Mouse (Mus musculus) bone marrow, adult 2 months (tissue): ENCODE measurements around the gene Setd2. TPM values are rescaled to one million over a fixed set of nuclear protein-coding genes. Genes with fewer than 3 reads are reported as not detected.
A peak's percentile ranks its signal among the peaks of the same experiment; 100 is the strongest.

ENCODE experiments used
- H3K27ac ChIP-seq: fragments of 200-500 bp; 2 replicates; pipeline ENCODE4 v1.5.1; 2012; ENCODE audit warnings: low read depth, mild to moderate bottlenecking, control low read depth, inconsistent platforms, low read length; ENCODE audit not compliant: control insufficient read depth, poor library complexity, insufficient read depth
- H3K4me1 ChIP-seq: fragments of 200-500 bp; 2 replicates; pipeline ENCODE4 v1.6.1; 2011; ENCODE audit warnings: low read length; ENCODE audit not compliant: control insufficient read depth, insufficient read depth
- H3K4me3 ChIP-seq: fragments of 200-500 bp; replicated peaks from 2 replicates; pipeline ENCODE3; 2011; ENCODE audit warnings: mild to moderate bottlenecking, low read depth, low read length, control low read depth; ENCODE audit not compliant: control insufficient read depth
- CTCF ChIP-seq: fragments of 200-500 bp; IDR thresholded peaks from 2 replicates; pipeline ENCODE4 v1.5.1; 2011; ENCODE audit warnings: low read length, control low read depth; ENCODE audit not compliant: control insufficient read depth, insufficient read depth
- POLR2A ChIP-seq: fragments of 200-500 bp; IDR thresholded peaks from 2 replicates; pipeline ENCODE4 v1.6.1; 2011; ENCODE audit warnings: low read depth, mild to moderate bottlenecking, control low read depth, low read length, borderline replicate concordance; ENCODE audit not compliant: control insufficient read depth
- WGBS: fragments of 180-500 bp; shearing (Covaris S2); methylation state at CpG from one replicate; pipeline ENCODE4 v1.1.7; 2018; 5-methylcytosine and 5-hydroxymethylcytosine counted together
- polyA plus RNA-seq: library from polyadenylated mRNA; stranded (reverse); fragments of >200 nt; gene quantifications from 2 replicates; pipeline ENCODE4 v1.2.4, GENCODE M21; 2011; ENCODE audit warnings: low replicate concordance; ENCODE audit not compliant: missing spikeins, insufficient read depth, insufficient read length

Setd2 gene
- polyA plus RNA-seq, 1 experiment: 65.9 TPM

GRCm38 (mm10) chr9:110659521-110659920, 127.1 kb downstream of the Setd2 start:
- no peak overlapping the region for H3K4me3 ChIP-seq
- no peak overlapping the region; the same call in 1 of the 2 replicates for H3K27ac ChIP-seq
- TF ChIP-seq CTCF: no peak
- TF ChIP-seq POLR2A: no peak
- H3K4me1 ChIP-seq: peaks cover 15% of the 10 kb centered on the region
- WGBS: 81% methylated on average over 12 of the region's 12 CpGs

GRCm38 (mm10) chr9:110660208-110660607, 127.8 kb downstream of the Setd2 start:
- no peak overlapping the region for H3K4me3 ChIP-seq
- WGBS: 48% methylated on average over 2 of the region's 2 CpGs
- H3K4me1 ChIP-seq: peaks cover 15% of the 10 kb centered on the region
- H3K27ac ChIP-seq: no peak overlapping the region
- no peak for TF ChIP-seq CTCF
- TF ChIP-seq POLR2A: no peak

DNA sequence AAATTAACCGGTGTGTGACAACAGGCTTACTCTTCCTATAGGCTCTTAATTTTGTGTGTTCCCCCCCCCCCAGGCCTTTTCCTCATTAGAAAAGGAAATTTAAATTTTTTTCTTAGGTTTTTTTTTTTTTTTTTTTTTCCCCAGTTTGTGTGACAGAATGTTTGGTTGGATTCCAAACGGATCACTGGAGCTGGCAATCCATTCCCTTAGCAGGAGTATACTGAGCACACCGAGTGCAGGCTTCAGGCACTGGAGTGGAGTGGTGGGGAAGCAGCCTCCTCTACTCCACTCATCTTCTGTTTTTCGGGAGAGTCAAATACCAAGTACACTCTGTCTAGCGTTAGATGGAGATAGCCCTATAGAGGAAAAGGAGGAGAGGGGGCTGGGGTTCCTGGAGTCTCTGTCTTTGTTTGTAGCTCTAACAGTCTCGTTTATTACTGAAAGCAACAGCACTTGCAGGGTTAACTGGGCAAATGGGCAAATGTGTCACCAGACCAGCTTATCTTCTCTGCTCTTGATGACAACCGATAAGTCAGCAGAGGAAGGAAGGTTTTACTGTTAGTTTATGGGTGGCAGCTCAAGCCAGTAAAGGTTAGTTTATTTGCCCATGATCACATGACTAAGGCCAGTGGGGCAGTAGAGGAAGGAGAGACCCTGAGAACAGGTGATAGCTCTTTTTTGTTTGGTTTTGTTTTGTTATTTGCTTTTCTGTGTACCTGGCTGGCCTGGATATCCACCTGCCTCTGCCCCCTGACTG, 128.6 kb downstream of the Setd2 start:
- Histone ChIP-seq H3K4me1 (peaks cover 12% of the 10 kb centered on the region), H3K4me3 (no peak overlapping the region), H3K27ac (no peak overlapping the region; the same call in 1 of the 2 replicates)
- TF ChIP-seq POLR2A: no peak
- no peak for TF ChIP-seq CTCF
- 64% methylated on average over 7 of the region's 7 CpGs for WGBS

DNA sequence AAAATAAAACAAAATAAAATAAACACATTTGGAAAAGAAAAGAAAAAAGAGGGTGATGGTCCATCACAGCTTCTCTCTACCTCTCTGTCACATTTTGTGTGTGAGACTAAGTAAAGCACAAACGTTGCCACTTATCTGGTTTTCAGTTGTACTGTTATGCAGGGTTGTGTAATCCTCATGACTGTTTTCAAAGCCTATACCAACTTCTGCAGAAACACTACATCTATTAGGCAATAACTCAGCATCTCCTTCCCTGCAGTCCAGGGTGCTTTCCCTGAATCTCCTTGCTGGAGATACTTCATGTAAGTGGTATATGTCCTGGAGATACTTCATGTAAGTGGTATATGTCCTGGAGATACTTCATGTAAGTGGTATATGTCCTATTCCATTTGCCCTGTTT, 130.4 kb downstream of the Setd2 start:
- TF ChIP-seq POLR2A: no peak
- TF ChIP-seq CTCF: no peak
- Histone ChIP-seq H3K4me1 (peaks cover 17% of the 10 kb centered on the region), H3K4me3 (no peak overlapping the region), H3K27ac (no peak overlapping the region)
- 17% methylated on average over 1 of the region's 1 CpGs for WGBS

DNA sequence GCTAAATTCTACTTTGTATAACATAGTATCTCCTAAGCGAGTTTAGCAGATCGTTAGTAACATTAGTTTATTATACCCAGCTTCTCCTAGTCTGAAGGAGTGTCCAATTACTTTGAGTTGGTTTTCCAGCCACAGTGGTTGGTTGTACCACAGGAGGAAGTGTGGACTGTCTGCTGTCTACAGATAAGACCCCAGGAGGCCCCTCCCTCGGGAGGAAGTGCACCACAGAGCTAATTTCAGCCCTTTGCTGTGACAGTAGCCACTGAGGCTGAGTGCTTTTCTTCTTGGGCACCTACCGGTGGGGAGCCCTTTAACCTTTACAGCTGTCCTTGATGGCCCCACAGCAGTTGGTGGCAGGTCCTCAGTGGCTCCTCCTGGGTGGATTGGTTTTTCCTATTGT, 133.5 kb downstream of the Setd2 start:
- Histone ChIP-seq H3K27ac (no peak overlapping the region), H3K4me3 (no peak overlapping the region), H3K4me1 (peaks cover 13% of the 10 kb centered on the region)
- TF ChIP-seq CTCF (no peak), POLR2A (no peak)
- WGBS: 1% methylated on average over 4 of the region's 4 CpGs

DNA sequence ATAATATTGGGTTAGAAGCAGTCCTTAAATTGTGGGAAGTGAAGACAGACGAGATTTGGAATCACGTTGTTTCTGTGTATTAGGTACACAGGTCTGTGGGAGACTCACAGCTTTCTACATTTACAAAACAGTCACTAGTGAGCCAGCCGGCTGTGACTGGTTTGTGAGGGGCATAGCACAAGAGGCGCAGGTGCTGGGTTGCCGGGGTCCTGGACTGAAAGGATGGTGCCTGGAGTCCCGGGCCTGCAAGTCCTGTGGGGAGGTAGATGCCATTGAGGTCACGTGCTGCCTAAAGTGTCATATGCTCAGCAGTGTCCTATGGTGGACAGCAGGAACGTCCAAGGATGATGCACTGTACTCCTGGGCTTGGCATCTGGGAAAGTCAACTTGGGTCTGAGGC, 134.0 kb downstream of the Setd2 start:
- H3K4me3 ChIP-seq: no peak overlapping the region
- H3K27ac ChIP-seq: peak overlapping the region; percentile 14; the same call in 1 of the 2 replicates
- 17% methylated on average over 8 of the region's 8 CpGs for WGBS
- no peak for TF ChIP-seq POLR2A
- no peak for TF ChIP-seq CTCF
- peaks cover 12% of the 10 kb centered on the region for H3K4me1 ChIP-seq

DNA sequence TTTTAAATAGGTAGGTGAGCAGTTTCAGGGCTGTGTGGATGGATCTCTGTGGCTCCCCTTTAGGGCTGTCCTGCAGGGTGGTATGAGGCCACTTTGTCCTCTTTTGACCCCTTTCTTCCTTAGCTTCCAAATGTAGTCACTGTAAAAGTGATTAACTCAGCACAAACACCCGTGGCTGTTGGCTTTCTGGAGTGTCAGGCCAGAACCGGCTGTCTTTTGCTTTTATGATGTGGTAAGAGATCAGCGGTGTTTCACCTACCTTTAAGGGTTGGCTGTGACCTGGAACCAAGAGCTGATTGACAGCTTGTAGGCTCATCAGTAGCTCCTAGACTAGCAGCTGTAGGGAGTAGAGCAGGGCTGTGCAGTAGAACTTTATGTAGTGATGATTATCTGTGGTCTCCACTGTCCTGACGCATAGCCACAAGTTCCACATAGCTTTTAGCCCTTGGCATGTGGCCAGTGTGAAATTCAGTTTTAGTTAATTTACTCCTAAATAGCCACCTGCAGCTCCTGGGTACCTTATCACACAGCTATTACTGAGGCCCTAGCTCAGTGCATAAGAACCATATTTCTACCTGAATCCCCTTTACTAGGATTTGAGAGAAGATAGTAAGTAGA, 134.9 kb downstream of the Setd2 start:
- WGBS: 17% methylated on average over 4 of the region's 4 CpGs
- Histone ChIP-seq H3K4me1 (peaks cover 9% of the 10 kb centered on the region), H3K27ac (no peak overlapping the region), H3K4me3 (no peak overlapping the region)
- TF ChIP-seq CTCF (no peak), POLR2A (no peak)

Other genes with a start within 250 kb of the Setd2 start
- 5.0 and 6.6 TPM in 2 replicates for gene Elp6, start 227.4 kb upstream of the Setd2 start, polyA plus RNA-seq
- gene Scap, start 199.3 kb upstream of the Setd2 start, polyA plus RNA-seq: 8.3 and 10.7 TPM in 2 replicates
- 7.6 and 20.4 TPM in 2 replicates for gene Ptpn23, start 124.4 kb upstream of the Setd2 start, polyA plus RNA-seq
- gene Ngp, start 112.8 kb upstream of the Setd2 start, polyA plus RNA-seq: 1,341 and 3,924 TPM in 2 replicates
- 6.2 and 18.4 TPM in 2 replicates for gene Klhl18, start 55.9 kb upstream of the Setd2 start, polyA plus RNA-seq
- gene Kif9, start 55.6 kb upstream of the Setd2 start, polyA plus RNA-seq: not detected in 2 replicates
- 13.3 and 23.7 TPM in 2 replicates for gene Nradd, start 91.9 kb downstream of the Setd2 start, polyA plus RNA-seq
- 46.2 and 119 TPM in 2 replicates for gene Nbeal2, start 121.6 kb downstream of the Setd2 start, polyA plus RNA-seq
- gene Ccdc12, start 123.9 kb downstream of the Setd2 start, polyA plus RNA-seq: 90.8 and 168 TPM in 2 replicates
- 2.2 and 4.2 TPM in 2 replicates for gene Myl3, start 209.3 kb downstream of the Setd2 start, polyA plus RNA-seq
- gene Pth1r, start 214.5 kb downstream of the Setd2 start, polyA plus RNA-seq: 9.1 and 10.1 TPM in 2 replicates